Mouse (Mus musculus): Measurements from ENCODE around the gene Tmigd3. TPM values are rescaled to one million over a fixed set of nuclear protein-coding genes. Genes with fewer than 3 reads are reported as not detected.

Gene Tmigd3
- total RNA-seq, 2 experiments from 2014 or later, result 0.41 TPM; not detected in 1

- intact Hi-C loops (cut with DNase I), result no loop called here
- DNase-seq (ENCODE audit: extremely low spot score in 1 of 2, low spot score in 2 of 2), result no peak
Measured at GRCm38 (mm10) chr3:105960700-105961099, 90.0 kb downstream of the Tmigd3 start.

- no peak for DNase-seq (ENCODE audit: extremely low spot score in 1 of 2, low spot score in 2 of 2)
- intact Hi-C loops (cut with DNase I), result no loop called here
Measured at GRCm38 (mm10) chr3:105971831-105972446, 101.2 kb downstream of the Tmigd3 start.

- intact Hi-C loops (cut with DNase I), result no loop called here
- no peak for DNase-seq (ENCODE audit: extremely low spot score in 1 of 2, low spot score in 2 of 2)
Measured at GRCm38 (mm10) chr3:105973411-105973810, 102.7 kb downstream of the Tmigd3 start, which contains the start of gene Ovgp1. Gene Ovgp1, plus strand, starts transcription at chr3:105973711.

Other genes with a start within 250 kb of the Tmigd3 start
- gene Ddx20, start 183.3 kb upstream of the Tmigd3 start, total RNA-seq (2021), result 10 to 100 TPM; 12.2 to 14.5 TPM
- gene Inka2, start 166.3 kb upstream of the Tmigd3 start, total RNA-seq (2021), result 10 to 100 TPM; 41.2 to 42.6 TPM
- 10 to 100 TPM; 75.7 to 86.0 TPM for gene Rap1a, start 69.6 kb upstream of the Tmigd3 start, total RNA-seq (2021)
- under 1 TPM; 0.39 to 0.45 TPM for gene Adora3, start within 50 bp of the Tmigd3 start, total RNA-seq (2021)
- 1 to 10 TPM; 1.1 to 1.7 TPM for gene I830077J02Rik, start 61.8 kb downstream of the Tmigd3 start, total RNA-seq (2021)
- gene Wdr77, start 88.5 kb downstream of the Tmigd3 start, total RNA-seq (2021), result 10 to 100 TPM; 62.8 to 66.1 TPM
- gene Atp5f1, start 89.2 kb downstream of the Tmigd3 start, total RNA-seq (2021), result 100 to 1,000 TPM; 298 to 310 TPM
- gene Ovgp1, start 102.8 kb downstream of the Tmigd3 start, total RNA-seq (2021), result 1 to 10 TPM; 1.9 to 2.3 TPM
- gene Pifo, start 143.7 kb downstream of the Tmigd3 start, total RNA-seq (2021), result under 1 TPM in 1 of 2 experiments, not detected in 1; 0.67 TPM
- not detected for gene Chil5, start 161.9 kb downstream of the Tmigd3 start, total RNA-seq (2021)
- 1 to 10 TPM in 1 of 2 experiments, under 1 TPM in 1; 0.99 to 1.8 TPM for gene Chia1, start 242.3 kb downstream of the Tmigd3 start, total RNA-seq (2021)